Mouse (Mus musculus) neural tube, embryonic 13.5 days (tissue): ENCODE results near the gene Nuak1. TPM values are rescaled to one million over a fixed set of nuclear protein-coding genes. Genes with fewer than 3 reads are reported as not detected.

Experiments used
- ATAC-seq: fragments of 200-750 bp; cut with Nextera tagmentation; 2 replicates; pipeline ENCODE4 v1.8.0; 2017; ENCODE audit warnings: low read depth, mild to moderate bottlenecking, moderate TSS enrichment, moderate library complexity
- H3K27ac ChIP-seq: fragments of 300-500 bp; sonication (generic); replicated peaks from 2 replicates; pipeline ENCODE4 v1.5.1; 2015; ENCODE audit warnings: moderate library complexity, mild to moderate bottlenecking, inconsistent platforms
- H3K27me3 ChIP-seq: fragments of 300-500 bp; sonication (generic); 2 replicates; pipeline ENCODE4 v1.6.1; 2015; ENCODE audit warnings: mild to moderate bottlenecking, inconsistent platforms
- H3K36me3 ChIP-seq: fragments of 300-500 bp; sonication (generic); 2 replicates; pipeline ENCODE4 v1.6.1; 2015; ENCODE audit warnings: mild to moderate bottlenecking, inconsistent platforms
- H3K4me1 ChIP-seq: fragments of 300-500 bp; sonication (generic); replicated peaks from 2 replicates; pipeline ENCODE4 v1.6.1; 2015; ENCODE audit warnings: inconsistent platforms
- H3K4me2 ChIP-seq: fragments of 300-500 bp; sonication (generic); 2 replicates; pipeline ENCODE4 v1.6.1; 2015; ENCODE audit warnings: inconsistent platforms, mild to moderate bottlenecking, moderate library complexity
- H3K4me3 ChIP-seq: fragments of 300-500 bp; sonication (generic); 2 replicates; pipeline ENCODE4 v1.5.1; 2015; ENCODE audit warnings: mild to moderate bottlenecking, inconsistent platforms
- H3K9ac ChIP-seq: fragments of 300-500 bp; sonication (generic); 2 replicates; pipeline ENCODE4 v1.6.1; 2015; ENCODE audit warnings: moderate library complexity, mild to moderate bottlenecking, inconsistent platforms
- H3K9me3 ChIP-seq: fragments of 300-500 bp; sonication (generic); 2 replicates; pipeline ENCODE4 v1.6.1; 2016; ENCODE audit warnings: inconsistent platforms
- WGBS: fragments of 180-500 bp; shearing (Covaris S2); methylation state at CpG from one replicate; pipeline ENCODE4 v1.1.7; 2015; 5-methylcytosine and 5-hydroxymethylcytosine counted together
- polyA plus RNA-seq: library from polyadenylated mRNA; unstranded; fragments of >200 nt; fragmentation: Nextera tagmentation; extraction: Ambion mirVana; gene quantifications from 2 replicates; pipeline ENCODE4 v1.2.1, GENCODE M21; 2015

The Nuak1 gene
- polyA plus RNA-seq, 1 experiment from 2014 or later, result 5.7 TPM

- H3K9ac ChIP-seq, result peak overlapping the region; percentile 100
- H3K9me3 ChIP-seq, result no peaks in the 10 kb centered on the region
- ATAC-seq, result no peak
- H3K4me1 ChIP-seq, result peaks cover 53% of the 10 kb centered on the region
- H3K27ac ChIP-seq, result peak overlapping the region; percentile 99
- H3K27me3 ChIP-seq, result no peaks in the 10 kb centered on the region
- no peaks in the 10 kb centered on the region for H3K36me3 ChIP-seq
- WGBS, result 14% methylated on average over 11 of the region's 11 CpGs
- peak overlapping the region; percentile 91 for H3K4me3 ChIP-seq
- peak overlapping the region; percentile 97 for H3K4me2 ChIP-seq
Observed at GRCm38 (mm10) chr10:84441846-84442245, 1.4 kb upstream of the Nuak1 start.

GRCm38 (mm10) chr10:84441434-84441785 is 1.0 kb upstream of the Nuak1 start:
- Histone ChIP-seq H3K4me2 (peak overlapping the region; percentile 97), H3K36me3 (no peaks in the 10 kb centered on the region), H3K27me3 (no peaks in the 10 kb centered on the region), H3K4me1 (peaks cover 58% of the 10 kb centered on the region), H3K9ac (peak overlapping the region; percentile 100), H3K9me3 (no peaks in the 10 kb centered on the region), H3K4me3 (peak overlapping the region; percentile 91), H3K27ac (peak overlapping the region; percentile 99)
- no peak for ATAC-seq
- 2% methylated on average over 7 of the region's 7 CpGs for WGBS

GRCm38 (mm10) chr10:84440181-84440540 is 236 bp downstream of the Nuak1 start:
- peak overlapping the region; percentile 91 for H3K4me3 ChIP-seq
- H3K4me1 ChIP-seq, result peaks cover 70% of the 10 kb centered on the region
- H3K27me3 ChIP-seq, result no peaks in the 10 kb centered on the region
- H3K9ac ChIP-seq, result peak overlapping the region; percentile 100
- ATAC-seq, result peak; percentile 49
- peak overlapping the region; percentile 99 for H3K27ac ChIP-seq
- H3K9me3 ChIP-seq, result no peaks in the 10 kb centered on the region
- H3K4me2 ChIP-seq, result peak overlapping the region; percentile 97
- H3K36me3 ChIP-seq, result no peaks in the 10 kb centered on the region
- WGBS, result under 1% methylated on average over 32 of the region's 32 CpGs

GRCm38 (mm10) chr10:84439228-84439596 is 1.2 kb downstream of the Nuak1 start:
- 7% methylated on average over 7 of the region's 7 CpGs for WGBS
- H3K27ac ChIP-seq, result peak overlapping the region; percentile 99
- H3K4me2 ChIP-seq, result peak overlapping the region; percentile 97
- H3K9ac ChIP-seq, result peak overlapping the region; percentile 100
- peak overlapping the region; percentile 91 for H3K4me3 ChIP-seq
- peaks cover 71% of the 10 kb centered on the region for H3K4me1 ChIP-seq
- no peak for ATAC-seq
- H3K9me3 ChIP-seq, result no peaks in the 10 kb centered on the region
- no peaks in the 10 kb centered on the region for H3K27me3 ChIP-seq
- H3K36me3 ChIP-seq, result no peaks in the 10 kb centered on the region

- WGBS, result 53% methylated on average over 19 of the region's 19 CpGs
- no peaks in the 10 kb centered on the region for H3K9me3 ChIP-seq
- H3K9ac ChIP-seq, result peak overlapping the region; percentile 100
Observed at GRCm38 (mm10) chr10:84438466-84439227, 1.8 kb downstream of the Nuak1 start.

GRCm38 (mm10) chr10:84438049-84438422 is 2.4 kb downstream of the Nuak1 start:
- ATAC-seq, result peak; percentile 71
- Histone ChIP-seq H3K4me1 (peaks cover 73% of the 10 kb centered on the region), H3K27me3 (no peaks in the 10 kb centered on the region), H3K4me2 (peak overlapping the region; percentile 97), H3K9me3 (no peaks in the 10 kb centered on the region), H3K36me3 (0 out of 2 replicates have a peak, but pooled peaks cover 5% of the 10 kb centered on the region), H3K27ac (peak overlapping the region; percentile 99), H3K9ac (peak overlapping the region; percentile 100), H3K4me3 (peak overlapping the region; percentile 91)
- WGBS, result under 1% methylated on average over 7 of the region's 7 CpGs

More at GRCm38 (mm10) chr10:84438466-84439227, 1.8 kb downstream of the Nuak1 start:
- Histone ChIP-seq H3K27me3 (no peaks in the 10 kb centered on the region), H3K4me3 (peak overlapping the region; percentile 91), H3K4me2 (peak overlapping the region; percentile 97), H3K36me3 (0 out of 2 replicates have a peak, but pooled peaks cover under 1% of the 10 kb centered on the region), H3K27ac (peak overlapping the region; percentile 99), H3K4me1 (peaks cover 73% of the 10 kb centered on the region)
- ATAC-seq, result no peak

GRCm38 (mm10) chr10:84437166-84438048 is 3.0 kb downstream of the Nuak1 start:
- 38% methylated on average over 14 of the region's 14 CpGs for WGBS
- Histone ChIP-seq H3K4me2 (peak overlapping the region; percentile 97), H3K4me1 (peaks cover 67% of the 10 kb centered on the region), H3K4me3 (peak overlapping the region; percentile 91), H3K36me3 (peaks cover 12% of the 10 kb centered on the region; the same call in 1 of the 2 replicates), H3K9me3 (no peaks in the 10 kb centered on the region), H3K27me3 (no peaks in the 10 kb centered on the region), H3K9ac (peak overlapping the region; percentile 64), H3K27ac (peak overlapping the region; percentile 99)
- 0 out of 2 replicates have a peak, but pooled peaks have one; percentile 16 for ATAC-seq

GRCm38 (mm10) chr10:84435930-84436329 is 4.5 kb downstream of the Nuak1 start:
- H3K27me3 ChIP-seq, result no peaks in the 10 kb centered on the region
- peaks cover 55% of the 10 kb centered on the region for H3K4me1 ChIP-seq
- H3K4me3 ChIP-seq, result no peak overlapping the region
- ATAC-seq, result no peak
- H3K9ac ChIP-seq, result peak overlapping the region; percentile 49; the same call in 1 of the 2 replicates
- peaks cover 22% of the 10 kb centered on the region; the same call in 1 of the 2 replicates for H3K36me3 ChIP-seq
- WGBS, result 64% methylated on average over 11 of the region's 11 CpGs
- peak overlapping the region; percentile 15; the same call in 1 of the 2 replicates for H3K4me2 ChIP-seq
- H3K9me3 ChIP-seq, result no peaks in the 10 kb centered on the region
- H3K27ac ChIP-seq, result no peak overlapping the region

- H3K4me1 ChIP-seq, result peaks cover 38% of the 10 kb centered on the region
- H3K4me2 ChIP-seq, result no peak overlapping the region
- no peak overlapping the region for H3K4me3 ChIP-seq
- no peaks in the 10 kb centered on the region for H3K9me3 ChIP-seq
- H3K9ac ChIP-seq, result no peak overlapping the region
- 70% methylated on average over 21 of the region's 21 CpGs for WGBS
- ATAC-seq, result no peak
- H3K36me3 ChIP-seq, result peaks cover 27% of the 10 kb centered on the region; the same call in 1 of the 2 replicates
- H3K27ac ChIP-seq, result 0 out of 2 replicates have a peak overlapping the region, but pooled peaks have one; percentile 13
- H3K27me3 ChIP-seq, result no peaks in the 10 kb centered on the region
Observed at GRCm38 (mm10) chr10:84433193-84433801, 7.1 kb downstream of the Nuak1 start.

GRCm38 (mm10) chr10:84424374-84424773 is 16.0 kb downstream of the Nuak1 start:
- no peak for ATAC-seq
- H3K27me3 ChIP-seq, result no peaks in the 10 kb centered on the region
- no peak overlapping the region for H3K9ac ChIP-seq
- no peak overlapping the region for H3K27ac ChIP-seq
- H3K4me1 ChIP-seq, result peaks cover 37% of the 10 kb centered on the region
- no peak overlapping the region for H3K4me3 ChIP-seq
- 0 out of 2 replicates have a peak, but pooled peaks cover 9% of the 10 kb centered on the region for H3K36me3 ChIP-seq
- H3K4me2 ChIP-seq, result no peak overlapping the region
- 63% methylated on average over 7 of the region's 7 CpGs for WGBS
- H3K9me3 ChIP-seq, result no peaks in the 10 kb centered on the region

- peaks cover 37% of the 10 kb centered on the region for H3K4me1 ChIP-seq
- 0 out of 2 replicates have a peak, but pooled peaks cover 9% of the 10 kb centered on the region for H3K36me3 ChIP-seq
- H3K4me3 ChIP-seq, result no peak overlapping the region
- H3K4me2 ChIP-seq, result no peak overlapping the region
- no peaks in the 10 kb centered on the region for H3K9me3 ChIP-seq
- 87% methylated on average over 5 of the region's 5 CpGs for WGBS
- no peak overlapping the region for H3K27ac ChIP-seq
- no peak for ATAC-seq
- no peak overlapping the region for H3K9ac ChIP-seq
- H3K27me3 ChIP-seq, result no peaks in the 10 kb centered on the region
Observed at GRCm38 (mm10) chr10:84423903-84424302, 16.5 kb downstream of the Nuak1 start.
